Mouse (Mus musculus) ES-Bruce4 (cell line): ENCODE results near the gene Usp7.

Experiments
- CTCF ChIP-seq: IDR thresholded peaks from one replicate; pipeline ENCODE4 v1.8.1; 2011; ENCODE audit warnings: low read depth, low read length
- EP300 ChIP-seq: IDR thresholded peaks from 2 replicates; pipeline ENCODE4 v1.6.1; 2011; ENCODE audit warnings: low read depth, low read length; ENCODE audit not compliant: insufficient read depth
- POLR2A ChIP-seq: IDR thresholded peaks from one replicate; pipeline ENCODE4 v1.8.1; 2011; ENCODE audit warnings: low read length; ENCODE audit not compliant: insufficient read depth

DNA sequence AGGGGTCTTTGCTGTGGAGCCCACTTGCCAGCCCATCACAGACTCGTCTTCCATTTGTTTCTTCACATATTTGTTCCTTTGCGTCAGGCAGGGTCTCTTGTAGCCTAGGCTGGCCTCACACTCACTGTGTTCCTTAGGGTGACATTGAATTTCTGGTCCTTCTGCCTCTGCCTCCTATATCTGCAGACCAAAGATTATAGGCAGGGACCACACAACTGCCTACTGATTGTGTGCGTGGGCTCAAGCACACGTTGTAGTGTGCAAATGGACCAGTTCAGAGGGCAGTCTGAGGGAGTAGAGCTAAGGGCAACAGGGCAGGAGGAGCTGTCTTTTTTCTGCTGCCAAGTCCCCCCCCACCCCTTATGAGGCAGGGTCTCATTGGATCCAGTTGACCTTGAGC, 24.0 kb downstream of the Usp7 start:
- TF ChIP-seq POLR2A = no peak
- TF ChIP-seq CTCF = no peak
- TF ChIP-seq EP300 = no peak
